Mouse (Mus musculus): ENCODE data around the gene Atp12a.

- TF ChIP-seq CTCF (IDR thresholded peaks at IDR 0.05; ENCODE audit: control insufficient read depth, insufficient read depth, insufficient replicate concordance, low read depth, low read length) (no peak), POLR2A (IDR thresholded peaks at IDR 0.05; ENCODE audit: control insufficient read depth, low read depth, low read length) (no peak)
Observed at GRCm38 (mm10) chr14:56358422-56358821, 6.4 kb upstream of the Atp12a start.

All from testis, adult 2 months (tissue).